Mouse (Mus musculus) lung, embryonic 16.5 days (tissue): ENCODE results near the gene Atpaf2. TPM values are rescaled to one million over a fixed set of nuclear protein-coding genes. Genes with fewer than 3 reads are reported as not detected.
"Not testable (repeated sequence)": the region's sequence is repeated elsewhere in the genome, so short reads cannot be mapped to it uniquely, and the experiment has no call there.

Source experiments
- ATAC-seq: fragments of 200-750 bp; cut with Nextera tagmentation; 2 replicates; pipeline ENCODE4 v1.8.0; 2017; ENCODE audit warnings: low read depth, mild to moderate bottlenecking, moderate library complexity
- H3K27ac ChIP-seq: fragments of 300-500 bp; sonication (generic); 2 replicates; pipeline ENCODE4 v1.5.1; 2014; ENCODE audit warnings: mild to moderate bottlenecking, control low read depth, low read length
- H3K27me3 ChIP-seq: fragments of 300-500 bp; sonication (generic); 2 replicates; pipeline ENCODE4 v1.6.1; 2014; ENCODE audit warnings: low read depth, low read length, mixed read lengths; ENCODE audit not compliant: control insufficient read depth, insufficient read depth
- H3K36me3 ChIP-seq: fragments of 300-500 bp; sonication (generic); 2 replicates; pipeline ENCODE4 v1.6.1; 2014; ENCODE audit warnings: low read length; ENCODE audit not compliant: control insufficient read depth, insufficient read depth
- H3K4me1 ChIP-seq: fragments of 300-500 bp; sonication (generic); replicated peaks from 2 replicates; pipeline ENCODE4 v1.6.1; 2014; ENCODE audit warnings: low read length, mixed read lengths; ENCODE audit not compliant: control insufficient read depth, insufficient read depth
- H3K4me2 ChIP-seq: fragments of 300-500 bp; sonication (generic); 2 replicates; pipeline ENCODE4 v1.6.1; 2014; ENCODE audit warnings: low read depth, low read length, control low read depth
- H3K4me3 ChIP-seq: fragments of 300-500 bp; sonication (generic); 2 replicates; pipeline ENCODE4 v1.5.1; 2014; ENCODE audit warnings: mild to moderate bottlenecking, low read length, control low read depth
- H3K9ac ChIP-seq: fragments of 300-500 bp; sonication (generic); 2 replicates; pipeline ENCODE4 v1.6.1; 2014; ENCODE audit warnings: low read length, control low read depth
- H3K9me3 ChIP-seq: fragments of 300-500 bp; sonication (generic); 2 replicates; pipeline ENCODE4 v1.6.1; 2016; ENCODE audit warnings: low read length; ENCODE audit not compliant: control insufficient read depth
- WGBS: fragments of 180-500 bp; shearing (Covaris S2); extraction: QIAGEN DNeasy Blood & Tissue Kit; methylation state at CpG from one replicate; pipeline ENCODE4 v1.1.7; 2014; 5-methylcytosine and 5-hydroxymethylcytosine counted together
- polyA plus RNA-seq: library from polyadenylated mRNA; unstranded; fragments of >200 nt; fragmentation: Nextera tagmentation; extraction: Ambion mirVana; gene quantifications from 2 replicates; pipeline ENCODE4 v1.2.1, GENCODE M21; 2015

Atpaf2 gene
- polyA plus RNA-seq = 45.6 and 45.9 TPM in 2 replicates

DNA sequence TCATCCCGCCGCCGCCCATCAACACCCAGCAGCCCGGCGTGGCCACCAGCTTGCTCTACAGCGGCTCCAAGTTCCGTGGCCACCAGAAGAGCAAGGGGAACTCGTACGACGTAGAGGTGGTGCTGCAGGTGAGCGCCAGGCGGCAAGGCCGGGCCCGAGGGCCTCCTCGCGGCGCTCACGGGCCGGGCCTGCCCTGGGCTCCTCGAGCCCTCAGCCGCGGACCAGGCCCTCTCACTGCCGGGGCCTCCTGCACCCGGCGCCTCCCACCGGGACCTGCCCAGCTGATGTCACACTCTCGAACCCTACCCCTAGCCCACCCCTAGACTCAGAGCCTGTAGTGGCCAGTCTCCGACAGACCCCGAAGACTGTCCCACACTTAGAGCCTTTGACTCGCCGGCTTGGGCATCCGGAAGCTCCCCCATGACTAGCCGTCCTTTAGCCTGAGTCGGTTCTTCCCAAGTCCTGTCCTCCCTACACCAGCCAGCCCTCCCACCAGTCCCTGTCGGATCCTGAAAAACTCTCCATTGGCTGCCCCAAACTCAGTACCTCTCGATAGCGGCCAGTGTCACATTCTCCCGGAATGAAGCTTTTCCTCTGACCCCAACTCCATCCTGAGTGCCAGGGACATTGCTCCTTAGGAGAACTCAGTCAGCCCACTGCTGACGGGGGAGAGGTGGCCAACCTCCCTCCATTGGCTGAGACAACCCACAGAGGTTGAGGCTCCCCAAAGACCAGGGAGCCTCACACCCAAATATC, at the start of gene Atpaf2:
Atpaf2 (minus strand) TSS at position 741 of the 756 bp plus-strand sequence.
- Histone ChIP-seq H3K4me3 (peak within 1 kb of the TSS; percentile 64), H3K9ac (peak within 1 kb of the TSS; percentile 98), H3K27me3 (no peaks in the 10 kb centered on the region), H3K4me1 (peaks cover 18% of the 10 kb centered on the region), H3K9me3 (no peaks in the 10 kb centered on the region), H3K36me3 (no peaks in the 10 kb centered on the region), H3K4me2 (peak within 1 kb of the TSS; percentile 72), H3K27ac (peak within 1 kb of the TSS; percentile 82)
- peak; percentile 23 for ATAC-seq
- under 1% methylated on average over 35 of the region's 39 CpGs for WGBS

DNA sequence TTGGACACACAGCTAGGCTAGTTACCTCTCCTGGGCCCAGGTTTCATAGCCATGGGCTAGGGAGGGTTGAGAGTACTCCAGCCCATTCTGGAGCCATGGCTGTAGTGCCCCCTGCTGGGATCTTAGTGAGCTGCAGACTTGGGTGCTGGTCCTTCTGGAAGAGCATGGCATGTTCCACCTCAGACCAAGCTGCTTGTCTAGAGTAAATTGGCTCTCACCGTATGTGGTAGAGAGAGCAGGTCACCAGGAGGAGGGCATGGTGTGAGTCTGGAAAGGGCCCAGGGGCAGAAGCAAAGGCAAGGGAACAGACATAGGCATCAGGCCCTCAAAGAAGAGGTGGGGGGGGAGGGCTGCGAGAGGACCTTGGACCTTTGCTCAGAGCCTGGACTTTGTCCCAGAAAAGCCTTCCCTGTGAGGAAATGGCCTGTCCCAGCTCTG, 47.7 kb upstream of the Atpaf2 start:
- Histone ChIP-seq H3K9ac (no peak overlapping the region), H3K27ac (no peak overlapping the region), H3K4me3 (no peak overlapping the region), H3K36me3 (peaks cover 55% of the 10 kb centered on the region), H3K4me2 (no peak overlapping the region), H3K27me3 (no peaks in the 10 kb centered on the region), H3K9me3 (no peaks in the 10 kb centered on the region), H3K4me1 (no peaks in the 10 kb centered on the region)
- 86% methylated on average over 2 of the region's 2 CpGs for WGBS
- no peak for ATAC-seq

DNA sequence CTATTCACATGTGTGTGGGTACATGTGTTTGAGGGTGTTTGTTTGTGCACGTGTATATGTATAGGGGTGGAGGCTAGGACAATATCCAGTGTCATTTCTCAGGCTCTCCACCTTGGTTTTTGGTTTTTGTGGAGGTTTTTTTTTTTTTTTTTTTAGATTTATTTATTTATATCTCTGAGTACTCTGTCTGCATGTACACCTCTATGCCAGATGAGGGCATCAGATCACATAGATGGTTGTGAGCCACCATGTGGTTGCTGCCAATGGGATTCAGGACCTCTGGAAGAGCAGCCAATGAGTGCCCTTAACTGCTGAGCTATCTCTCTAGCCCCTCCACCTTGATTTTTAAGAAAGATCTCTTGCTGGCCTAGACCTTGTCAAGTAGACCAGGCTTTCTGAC, 39.7 kb upstream of the Atpaf2 start:
- no peaks in the 10 kb centered on the region for H3K27me3 ChIP-seq
- H3K27ac ChIP-seq = no peak overlapping the region
- no peak overlapping the region for H3K9ac ChIP-seq
- peaks cover 8% of the 10 kb centered on the region for H3K4me1 ChIP-seq
- 91% methylated on average over 1 of the region's 1 CpGs for WGBS
- peaks cover 38% of the 10 kb centered on the region for H3K36me3 ChIP-seq
- H3K9me3 ChIP-seq = no peaks in the 10 kb centered on the region
- ATAC-seq = no peak
- no peak overlapping the region for H3K4me2 ChIP-seq
- no peak overlapping the region for H3K4me3 ChIP-seq

DNA sequence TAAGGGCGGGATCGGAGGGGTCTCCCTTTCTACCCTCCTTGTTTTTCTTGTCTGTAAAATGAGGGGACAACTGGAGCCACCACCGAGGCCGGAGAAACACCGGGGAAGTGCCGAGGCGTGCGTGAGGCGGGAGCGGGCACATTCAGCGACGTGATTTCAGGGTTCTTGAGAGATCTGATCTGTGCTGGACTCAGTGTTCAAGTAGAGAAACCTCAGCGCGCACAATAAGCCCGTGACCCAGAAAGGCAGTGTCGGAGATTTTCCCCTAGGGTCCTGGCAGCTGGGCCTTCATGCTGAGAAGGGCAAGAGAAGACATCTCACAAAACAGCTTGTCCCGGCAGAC, 36.5 kb upstream of the Atpaf2 start:
- ATAC-seq = peak; percentile 53
- WGBS = under 1% methylated on average over 17 of the region's 17 CpGs
- Histone ChIP-seq H3K4me2 (peak overlapping the region; percentile 87), H3K27ac (peak overlapping the region; percentile 63), H3K4me1 (peaks cover 8% of the 10 kb centered on the region), H3K9me3 (no peaks in the 10 kb centered on the region), H3K9ac (peak overlapping the region; percentile 85), H3K27me3 (no peaks in the 10 kb centered on the region), H3K4me3 (peak overlapping the region; percentile 85), H3K36me3 (peaks cover 14% of the 10 kb centered on the region)

DNA sequence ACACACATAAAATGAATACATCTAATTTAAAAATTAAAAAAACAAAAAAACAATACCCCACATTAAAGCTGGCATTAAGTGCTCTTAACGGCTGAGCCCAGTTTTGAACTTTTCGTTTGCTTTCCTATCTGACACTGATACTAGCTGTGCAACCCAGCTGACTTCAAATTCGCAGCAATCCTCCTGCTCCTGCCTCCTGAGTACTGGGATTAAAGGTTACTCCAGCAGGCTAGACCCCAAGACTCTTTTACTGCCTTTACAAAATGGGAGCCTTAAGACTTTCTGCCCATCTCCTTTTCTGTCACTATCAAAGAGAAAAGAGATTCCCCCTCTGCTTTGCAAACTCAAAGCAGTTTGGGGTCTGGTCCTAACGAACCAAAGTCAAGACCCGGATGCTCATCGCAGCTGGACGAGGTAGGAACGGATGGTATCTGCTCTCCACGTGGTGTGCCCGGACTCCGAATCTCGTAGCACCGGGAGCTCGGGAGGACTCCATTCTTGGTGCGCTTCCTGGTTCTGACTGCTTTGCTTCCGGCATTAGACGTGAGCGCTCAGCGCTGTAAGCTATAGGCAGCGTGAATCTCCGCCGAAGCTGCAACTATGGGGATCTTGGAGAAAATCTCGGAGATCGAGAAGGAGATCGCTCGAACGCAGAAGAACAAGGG, 36.0 kb upstream of the Atpaf2 start, which contains the start of gene Drg2:
Drg2 (plus strand) TSS at position 512 of the 665 bp plus-strand sequence.
- H3K27ac ChIP-seq = peak within 1 kb of the TSS; percentile 63
- peak; percentile 92 for ATAC-seq
- 4% methylated on average over 27 of the region's 27 CpGs for WGBS

DNA sequence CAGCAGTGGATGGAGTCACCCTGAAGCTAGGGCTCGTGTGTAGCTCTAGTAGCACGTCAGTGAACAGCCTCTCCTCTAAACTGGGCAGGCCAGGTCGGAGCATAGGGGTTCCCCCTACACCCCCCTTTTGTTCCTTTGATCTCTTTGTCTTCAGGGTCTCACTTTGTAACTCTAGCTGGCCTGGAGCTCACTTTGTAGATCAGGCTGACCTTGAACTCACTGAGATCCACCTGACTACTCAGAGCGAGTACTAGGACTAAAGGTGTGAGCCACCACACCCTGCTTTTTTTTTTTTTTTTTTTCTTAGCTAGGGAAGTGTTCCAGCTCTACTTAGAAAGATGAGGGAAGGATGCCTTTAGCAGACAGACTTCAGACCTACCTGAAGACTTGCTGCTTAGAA, 25.8 kb upstream of the Atpaf2 start:
- Histone ChIP-seq H3K27me3 (no peaks in the 10 kb centered on the region), H3K9ac (no peak overlapping the region), H3K4me2 (no peak overlapping the region), H3K4me3 (no peak overlapping the region), H3K27ac (no peak overlapping the region), H3K9me3 (no peaks in the 10 kb centered on the region), H3K4me1 (no peaks in the 10 kb centered on the region), H3K36me3 (peaks cover 10% of the 10 kb centered on the region)
- ATAC-seq = no peak
- 83% methylated on average over 4 of the region's 4 CpGs for WGBS

More for the DNA sequence above, 36.0 kb upstream of the Atpaf2 start, which contains the start of gene Drg2:
- H3K36me3 ChIP-seq = peaks cover 10% of the 10 kb centered on the region
- H3K4me3 ChIP-seq = peak within 1 kb of the TSS; percentile 85
- no peaks in the 10 kb centered on the region for H3K27me3 ChIP-seq
- H3K9me3 ChIP-seq = no peaks in the 10 kb centered on the region
- peak within 1 kb of the TSS; percentile 85 for H3K9ac ChIP-seq
- peaks cover 8% of the 10 kb centered on the region for H3K4me1 ChIP-seq
- peak within 1 kb of the TSS; percentile 87 for H3K4me2 ChIP-seq

DNA sequence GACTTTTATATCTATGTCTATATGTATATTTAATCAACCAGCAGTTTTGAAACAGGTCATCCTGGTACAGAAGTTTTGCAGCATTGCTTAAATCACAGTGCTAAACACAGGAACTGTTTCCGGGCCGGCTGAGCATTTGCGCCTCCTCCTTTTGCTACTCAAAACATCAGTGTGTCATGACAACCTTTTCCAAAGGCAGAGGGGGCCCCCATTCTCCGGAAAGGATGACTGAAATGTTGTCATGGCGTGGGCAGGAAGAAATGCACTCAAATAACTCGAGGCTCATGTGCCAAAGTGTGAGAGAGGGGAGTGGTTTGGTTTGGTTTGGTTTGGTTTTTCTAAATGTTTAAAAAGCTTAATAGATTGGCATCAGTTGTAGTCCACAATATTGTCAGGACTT, 24.6 kb upstream of the Atpaf2 start:
- WGBS = 83% methylated on average over 6 of the region's 6 CpGs
- H3K27me3 ChIP-seq = no peaks in the 10 kb centered on the region
- no peak for ATAC-seq
- H3K27ac ChIP-seq = no peak overlapping the region
- H3K4me3 ChIP-seq = no peak overlapping the region
- no peaks in the 10 kb centered on the region for H3K4me1 ChIP-seq
- no peak overlapping the region for H3K9ac ChIP-seq
- H3K4me2 ChIP-seq = no peak overlapping the region
- H3K36me3 ChIP-seq = peaks cover 13% of the 10 kb centered on the region
- H3K9me3 ChIP-seq = no peaks in the 10 kb centered on the region

DNA sequence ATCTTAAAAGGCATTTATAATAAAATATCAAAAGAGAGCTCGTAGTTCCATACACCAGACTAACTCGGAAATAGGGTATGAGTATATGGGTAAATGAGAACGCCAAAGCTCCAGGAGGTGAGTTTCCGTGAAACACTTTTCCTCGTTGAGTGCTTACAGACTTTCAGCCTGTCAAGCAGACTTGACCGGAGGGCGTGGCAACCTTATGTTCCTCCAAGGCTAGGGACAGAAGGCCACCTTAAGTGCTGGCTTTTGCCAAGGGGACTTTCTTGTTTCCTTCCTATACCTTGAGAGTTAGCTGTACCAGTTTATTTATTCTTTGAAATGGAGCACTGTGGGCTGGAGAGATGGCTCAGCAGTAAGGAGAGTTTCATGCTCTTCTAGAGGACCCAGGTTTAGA, 21.9 kb upstream of the Atpaf2 start:
- Histone ChIP-seq H3K36me3 (peaks cover 23% of the 10 kb centered on the region), H3K27me3 (no peaks in the 10 kb centered on the region), H3K27ac (no peak overlapping the region), H3K9me3 (no peaks in the 10 kb centered on the region), H3K9ac (no peak overlapping the region), H3K4me2 (no peak overlapping the region), H3K4me3 (no peak overlapping the region), H3K4me1 (no peaks in the 10 kb centered on the region)
- no peak for ATAC-seq
- 35% methylated on average over 7 of the region's 7 CpGs for WGBS

DNA sequence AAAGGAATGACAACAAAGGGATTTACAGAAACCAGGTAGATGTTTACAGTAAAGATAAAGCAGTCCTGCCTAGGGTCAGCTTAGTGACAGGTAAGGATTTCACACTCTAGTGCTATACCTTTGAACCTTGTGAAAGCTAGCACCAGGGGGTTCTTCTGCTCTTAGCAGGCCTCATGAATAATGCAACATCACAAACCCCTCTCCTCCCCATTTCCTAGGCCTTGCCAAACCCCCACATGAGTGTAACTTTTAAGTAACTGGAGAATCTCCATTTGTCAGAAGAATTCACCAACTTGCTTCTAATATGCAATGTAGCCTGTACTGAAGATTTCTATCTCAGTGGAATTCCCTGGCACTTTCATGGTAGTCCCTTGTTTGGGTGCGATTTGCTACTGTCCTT, 21.4 kb upstream of the Atpaf2 start:
- H3K4me3 ChIP-seq, H3K9ac ChIP-seq, H3K4me1 ChIP-seq, H3K4me2 ChIP-seq, H3K9me3 ChIP-seq, H3K27me3 ChIP-seq, H3K27ac ChIP-seq, ATAC-seq: not testable (repeated sequence)
- 21% methylated on average over 1 of the region's 1 CpGs for WGBS
- peaks cover 23% of the 10 kb centered on the region for H3K36me3 ChIP-seq
